Mouse (Mus musculus) intestine, postnatal 0 days (tissue): ENCODE measurements at regions not wholly inside any gene's neighbourhood (a gene's known extent, or its start where the extent isn't known, plus 50 kb on each side); places are given as distances from the start of the nearest gene placed in this dataset.

ENCODE experiments used
- ATAC-seq: fragments of 200-750 bp; cut with Nextera tagmentation; 2 replicates; pipeline ENCODE4 v1.8.0; 2017; ENCODE audit warnings: mild to moderate bottlenecking, moderate TSS enrichment, moderate library complexity
- H3K27ac ChIP-seq: fragments of 300-500 bp; sonication (generic); 2 replicates; pipeline ENCODE4 v1.5.1; 2014; ENCODE audit warnings: mild to moderate bottlenecking, low read depth, low read length, moderate library complexity
- H3K27me3 ChIP-seq: fragments of 300-500 bp; sonication (generic); replicated peaks from 2 replicates; pipeline ENCODE4 v1.6.1; 2014; ENCODE audit warnings: low read length, mixed read lengths; ENCODE audit not compliant: control insufficient read depth, insufficient read depth
- H3K36me3 ChIP-seq: fragments of 300-500 bp; sonication (generic); 2 replicates; pipeline ENCODE4 v1.6.1; 2014; ENCODE audit warnings: mild to moderate bottlenecking, moderate library complexity; ENCODE audit not compliant: control insufficient read depth, insufficient read depth
- H3K4me1 ChIP-seq: fragments of 300-500 bp; sonication (generic); replicated peaks from 2 replicates; pipeline ENCODE4 v1.6.1; 2014; ENCODE audit warnings: antibody characterized with exemption, low read length, mixed read lengths; ENCODE audit not compliant: control insufficient read depth, insufficient read depth
- H3K4me2 ChIP-seq: fragments of 300-500 bp; sonication (generic); replicated peaks from 2 replicates; pipeline ENCODE4 v1.6.1; 2014; ENCODE audit warnings: low read depth, mild to moderate bottlenecking, moderate library complexity
- H3K4me3 ChIP-seq: fragments of 300-500 bp; sonication (generic); 2 replicates; pipeline ENCODE4 v1.5.1; 2014; ENCODE audit warnings: low read depth, low read length
- H3K9ac ChIP-seq: fragments of 300-500 bp; sonication (generic); 2 replicates; pipeline ENCODE4 v1.6.1; 2014; ENCODE audit warnings: mild to moderate bottlenecking, low read depth, low read length
- H3K9me3 ChIP-seq: fragments of 300-500 bp; sonication (generic); 2 replicates; pipeline ENCODE4 v1.6.1; 2016; ENCODE audit warnings: mixed run types; ENCODE audit not compliant: control insufficient read depth
- CTCF ChIP-seq: sonication (generic); IDR thresholded peaks from 2 replicates; pipeline ENCODE4 v1.5.1; 2016; ENCODE audit warnings: low read depth, mild to moderate bottlenecking, control low read depth, antibody characterized with exemption, moderate library complexity
- WGBS: fragments of 180-500 bp; shearing (Covaris S2); extraction: QIAGEN DNeasy Blood & Tissue Kit; methylation state at CpG from one replicate; pipeline ENCODE4 v1.1.7; 2014; 5-methylcytosine and 5-hydroxymethylcytosine counted together

DNA sequence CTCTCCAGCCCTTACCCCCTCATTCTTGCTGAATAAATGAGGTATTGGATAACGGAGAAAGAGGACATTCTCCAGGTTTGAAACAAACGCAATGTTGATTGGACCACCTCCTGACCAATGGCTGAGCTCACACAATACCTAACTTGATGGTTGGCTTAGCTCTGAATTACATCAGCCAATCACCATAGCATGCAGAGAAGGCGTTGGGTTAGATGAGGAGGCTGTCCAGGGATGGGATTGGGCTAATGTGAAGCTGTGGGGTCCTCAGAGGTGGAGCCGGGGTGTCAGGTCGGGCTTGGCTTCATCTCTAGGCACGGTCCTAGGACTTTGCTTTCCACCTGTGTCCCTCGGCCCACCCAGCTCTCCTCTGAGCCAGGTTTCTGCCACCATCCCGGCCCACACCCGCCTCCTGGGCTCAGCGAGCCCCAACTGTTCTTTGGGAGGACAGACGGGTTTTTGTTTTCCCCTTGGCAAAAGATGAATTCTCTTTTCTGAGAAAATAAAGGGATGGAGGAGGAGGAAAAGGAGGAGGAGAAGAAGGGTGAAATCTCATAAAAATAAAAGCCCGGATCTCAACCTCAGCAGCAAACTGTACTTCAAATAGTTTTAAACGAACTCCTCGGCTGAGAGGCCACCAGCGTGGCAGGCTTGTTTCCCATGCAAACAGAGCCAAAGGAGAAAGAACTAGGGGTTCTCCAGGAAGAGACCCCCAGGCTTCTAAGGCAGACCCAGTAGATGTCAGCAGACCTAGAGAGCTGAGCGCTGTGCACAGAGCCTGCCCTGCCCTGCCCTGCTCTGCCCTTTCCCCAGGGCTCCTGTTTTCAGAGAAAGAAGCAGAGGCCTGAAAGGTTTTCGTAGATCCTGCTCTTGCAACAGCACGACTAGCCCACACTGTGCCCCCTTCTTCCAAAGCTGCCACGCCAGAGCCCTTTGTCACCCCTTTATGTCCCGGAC lies 78.2 kb downstream of the Tfap2c start:
- H3K27ac ChIP-seq: no peak overlapping the region
- 77% methylated on average over 20 of the region's 20 CpGs for WGBS
- no peaks in the 10 kb centered on the region for H3K9me3 ChIP-seq
- no peaks in the 10 kb centered on the region for H3K4me1 ChIP-seq
- TF ChIP-seq CTCF: no peak
- H3K4me2 ChIP-seq: no peak overlapping the region
- no peaks in the 10 kb centered on the region for H3K36me3 ChIP-seq
- no peak overlapping the region for H3K9ac ChIP-seq
- no peak overlapping the region for H3K4me3 ChIP-seq
- no peaks in the 10 kb centered on the region; the same call in 1 of the 2 replicates for H3K27me3 ChIP-seq
- no peak for ATAC-seq

DNA sequence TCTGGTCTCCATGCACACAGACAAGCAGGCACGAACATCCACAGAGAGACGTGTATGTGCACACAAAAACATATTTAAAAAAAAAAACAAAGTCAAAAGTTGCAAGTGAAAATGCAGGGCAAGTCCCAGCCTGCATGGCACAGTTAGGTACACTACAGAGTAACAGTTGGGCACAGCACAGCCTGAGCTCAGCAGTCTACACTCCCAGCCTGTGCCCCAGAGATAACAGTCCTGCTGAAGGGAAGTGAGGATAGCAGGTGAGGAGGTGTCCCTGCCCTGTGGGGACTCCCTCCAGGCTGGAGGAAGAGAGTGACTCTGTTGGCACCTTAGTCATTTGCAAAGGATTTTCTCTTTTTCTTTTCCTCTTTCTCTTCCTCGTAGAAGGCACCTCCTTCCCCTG lies 80.9 kb downstream of the Tfap2c start:
- H3K4me3 ChIP-seq: no peak overlapping the region
- H3K9ac ChIP-seq: no peak overlapping the region
- no peaks in the 10 kb centered on the region for H3K36me3 ChIP-seq
- no peak for TF ChIP-seq CTCF
- no peak for ATAC-seq
- H3K9me3 ChIP-seq: no peaks in the 10 kb centered on the region
- no peak overlapping the region for H3K27ac ChIP-seq
- H3K4me1 ChIP-seq: no peaks in the 10 kb centered on the region
- 68% methylated on average over 3 of the region's 3 CpGs for WGBS
- no peak overlapping the region; the same call in 1 of the 2 replicates for H3K4me2 ChIP-seq
- no peaks in the 10 kb centered on the region for H3K27me3 ChIP-seq

GRCm38 (mm10) chr2:172642616-172643015 lies 93.2 kb downstream of the Tfap2c start:
- no peak for ATAC-seq
- Histone ChIP-seq H3K4me3 (no peak overlapping the region), H3K9me3 (no peaks in the 10 kb centered on the region), H3K27ac (no peak overlapping the region), H3K4me2 (no peak overlapping the region), H3K4me1 (no peaks in the 10 kb centered on the region), H3K27me3 (no peaks in the 10 kb centered on the region), H3K36me3 (no peaks in the 10 kb centered on the region), H3K9ac (no peak overlapping the region)
- 62% methylated on average over 11 of the region's 11 CpGs for WGBS
- TF ChIP-seq CTCF: no peak

DNA sequence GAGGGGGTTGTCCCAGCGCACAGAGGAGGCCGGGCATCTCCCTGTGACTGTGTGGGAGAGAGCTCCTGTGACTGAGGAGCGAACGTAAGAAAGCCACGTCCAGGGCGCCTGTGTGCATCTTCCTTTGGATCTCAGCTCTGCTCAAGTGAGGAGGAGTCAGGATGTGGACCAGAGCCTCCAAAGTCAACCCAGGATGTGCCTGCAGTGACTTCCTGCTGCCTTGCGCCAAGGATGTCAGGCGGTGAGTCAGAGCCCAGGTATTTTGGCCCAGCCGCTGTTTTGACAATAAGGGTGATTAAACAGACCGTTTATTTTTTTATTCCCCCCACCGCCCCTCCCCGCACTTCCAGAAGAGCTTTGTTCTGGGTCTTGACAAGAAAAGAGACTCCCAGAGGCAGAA lies 94.5 kb downstream of the Tfap2c start:
- no peaks in the 10 kb centered on the region for H3K4me1 ChIP-seq
- H3K9me3 ChIP-seq: no peaks in the 10 kb centered on the region
- whole genome bisulfite sequencing: 19% methylated on average over 12 of the region's 12 CpGs
- TF ChIP-seq CTCF: no peak
- no peaks in the 10 kb centered on the region for H3K36me3 ChIP-seq
- H3K4me3 ChIP-seq: no peak overlapping the region
- no peak overlapping the region for H3K4me2 ChIP-seq
- H3K9ac ChIP-seq: no peak overlapping the region
- H3K27ac ChIP-seq: no peak overlapping the region
- no peak for ATAC-seq
- no peaks in the 10 kb centered on the region for H3K27me3 ChIP-seq

DNA sequence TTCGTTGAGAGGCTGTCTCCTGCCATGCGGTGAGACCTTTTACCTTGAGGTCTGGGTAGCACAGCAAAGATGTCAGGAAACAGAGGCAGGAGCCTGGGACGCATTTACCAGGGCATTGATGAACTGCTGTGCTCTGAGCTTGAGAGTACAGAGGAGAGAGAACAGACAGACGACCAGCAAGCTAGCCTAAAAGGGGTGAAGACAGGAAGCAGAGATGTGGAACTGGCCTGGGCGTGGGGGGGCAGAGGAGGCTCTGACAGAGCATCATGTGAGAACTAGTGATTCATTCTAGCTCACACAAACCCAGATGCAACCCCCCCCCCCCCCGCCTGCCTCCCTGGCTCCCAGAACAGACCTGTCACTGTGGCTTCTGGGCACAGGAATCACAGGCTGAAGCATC lies 95.1 kb downstream of the Tfap2c start:
- ATAC-seq: no peak
- no peaks in the 10 kb centered on the region for H3K4me1 ChIP-seq
- no peaks in the 10 kb centered on the region for H3K27me3 ChIP-seq
- no peak overlapping the region for H3K27ac ChIP-seq
- no peaks in the 10 kb centered on the region for H3K36me3 ChIP-seq
- H3K9me3 ChIP-seq: no peaks in the 10 kb centered on the region
- 49% methylated on average over 5 of the region's 6 CpGs for WGBS
- TF ChIP-seq CTCF: no peak
- H3K4me3 ChIP-seq: no peak overlapping the region
- H3K4me2 ChIP-seq: no peak overlapping the region
- no peak overlapping the region for H3K9ac ChIP-seq

DNA sequence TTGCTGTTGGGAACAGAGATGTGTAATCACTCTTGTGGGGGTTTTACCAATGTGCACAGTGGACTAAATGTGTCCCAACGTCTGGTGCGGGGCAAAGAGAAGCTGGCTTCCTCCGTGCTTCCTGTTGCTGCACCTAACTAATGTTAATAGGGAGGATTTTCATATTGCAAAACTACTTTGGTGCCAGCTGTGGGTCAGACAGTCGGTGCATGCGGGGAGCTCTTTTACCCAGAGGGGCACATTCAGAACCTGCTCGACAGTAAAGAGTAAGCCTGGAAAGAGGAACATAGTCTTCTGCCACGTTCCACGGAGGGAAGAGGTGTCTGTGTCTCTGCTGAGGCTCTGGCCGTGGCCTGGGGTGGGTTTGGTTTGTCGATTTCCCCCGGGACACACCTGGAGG lies 98.7 kb downstream of the Tfap2c start:
- 67% methylated on average over 11 of the region's 11 CpGs for WGBS
- ATAC-seq: no peak

More for the DNA sequence above, 98.7 kb downstream of the Tfap2c start:
- no peaks in the 10 kb centered on the region for H3K27me3 ChIP-seq
- no peaks in the 10 kb centered on the region for H3K36me3 ChIP-seq
- no peaks in the 10 kb centered on the region for H3K9me3 ChIP-seq
- no peak overlapping the region for H3K27ac ChIP-seq
- no peak overlapping the region for H3K4me2 ChIP-seq
- H3K9ac ChIP-seq: no peak overlapping the region
- no peaks in the 10 kb centered on the region for H3K4me1 ChIP-seq
- H3K4me3 ChIP-seq: no peak overlapping the region
- no peak for TF ChIP-seq CTCF
